Mouse (Mus musculus) left cerebral cortex, adult 2 months (tissue): ENCODE results near the gene Cadm3. TPM values are rescaled to one million over a fixed set of nuclear protein-coding genes. Genes with fewer than 3 reads are reported as not detected.

Experiments used
- DNase-seq, 2 experiments: peaks; one replicate each; pipeline ENCODE4 v3.0.0; 2021 to 2022; ENCODE audit warnings: low spot score in 2 of 2, mixed read lengths in 1 of 2; ENCODE audit errors: extremely low spot score in 1 of 2
- H3K27ac ChIP-seq: fragments of 200-600 bp; 2 replicates; pipeline ENCODE4 v1.8.1; 2022
- H3K4me3 ChIP-seq: fragments of 200-600 bp; 2 replicates; pipeline ENCODE4 v1.8.1; 2022
- CTCF ChIP-seq: fragments of 200-600 bp; IDR thresholded peaks from 2 replicates; pipeline ENCODE4 v1.8.1; 2022; ENCODE audit warnings: antibody characterized with exemption, mild to moderate bottlenecking, moderate library complexity
- intact Hi-C: fragments of 180-260 bp; cut with DNase I; formaldehyde crosslinking; loops from one replicate; pipeline ENCODE4 v1.15.1; 2025
- total RNA-seq, 2 experiments: library from RNA; stranded (reverse); gene quantifications; 2 replicates each; pipeline ENCODE4 v1.2.3; 2021

Gene Cadm3
- total RNA-seq, 2 experiments from 2014 or later, result 437 to 438 TPM

GRCm38 (mm10) chr1:173356699-173357098, 10.8 kb downstream of the Cadm3 start:
- no peak overlapping the region for H3K4me3 ChIP-seq
- intact Hi-C loops, result loop anchor here (1.0 kb wide), 2 partner anchors 11 to 19 kb away; partner anchors contain the start of gene Cadm3
- no peak overlapping the region for H3K27ac ChIP-seq
- no peak for DNase-seq
- TF ChIP-seq CTCF, result peak; percentile 21; the same call in 1 of the 2 replicates

DNA sequence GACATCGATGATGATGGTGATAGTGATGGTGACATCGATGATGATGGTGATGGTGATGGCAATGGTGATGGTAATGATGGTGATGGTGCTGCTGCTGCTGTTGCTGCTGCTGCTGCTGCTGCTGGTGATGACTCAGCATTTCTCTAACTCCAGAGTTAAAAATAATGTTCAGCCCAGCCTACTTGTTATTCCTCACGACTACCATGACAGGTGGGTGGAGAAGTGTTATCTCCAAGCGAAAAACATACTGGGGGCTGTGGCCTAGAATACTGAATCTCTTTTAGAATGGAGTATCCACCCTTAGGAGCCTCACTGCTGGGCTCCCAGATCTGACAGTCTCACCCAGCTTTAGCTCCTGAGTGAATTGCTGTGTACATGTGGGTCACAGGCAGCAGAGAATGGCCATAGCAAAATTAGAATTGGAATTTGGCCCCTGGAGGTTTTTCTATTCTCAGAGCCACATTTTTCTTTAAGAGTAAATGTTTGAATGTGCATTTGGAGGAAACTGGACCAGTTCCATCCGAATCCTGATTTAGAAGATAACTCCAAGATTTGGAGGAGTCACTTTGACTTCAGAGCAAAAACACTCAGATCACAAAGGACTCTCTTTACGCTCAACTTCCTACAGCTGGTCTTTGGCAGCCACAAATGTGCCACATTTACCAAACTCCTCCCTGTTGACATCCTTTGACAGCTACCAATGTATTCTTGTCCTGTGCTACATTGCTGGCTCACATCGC, 12.2 kb downstream of the Cadm3 start:
- Histone ChIP-seq H3K27ac (peak overlapping the region; percentile 37), H3K4me3 (no peak overlapping the region)
- peak in 1 of 2 experiments; percentile 29 for DNase-seq
- intact Hi-C loops, result loop anchor here (2.0 kb wide), 1 partner anchor 14 kb away; no protein-coding TSS in a partner anchor
- no peak for TF ChIP-seq CTCF

DNA sequence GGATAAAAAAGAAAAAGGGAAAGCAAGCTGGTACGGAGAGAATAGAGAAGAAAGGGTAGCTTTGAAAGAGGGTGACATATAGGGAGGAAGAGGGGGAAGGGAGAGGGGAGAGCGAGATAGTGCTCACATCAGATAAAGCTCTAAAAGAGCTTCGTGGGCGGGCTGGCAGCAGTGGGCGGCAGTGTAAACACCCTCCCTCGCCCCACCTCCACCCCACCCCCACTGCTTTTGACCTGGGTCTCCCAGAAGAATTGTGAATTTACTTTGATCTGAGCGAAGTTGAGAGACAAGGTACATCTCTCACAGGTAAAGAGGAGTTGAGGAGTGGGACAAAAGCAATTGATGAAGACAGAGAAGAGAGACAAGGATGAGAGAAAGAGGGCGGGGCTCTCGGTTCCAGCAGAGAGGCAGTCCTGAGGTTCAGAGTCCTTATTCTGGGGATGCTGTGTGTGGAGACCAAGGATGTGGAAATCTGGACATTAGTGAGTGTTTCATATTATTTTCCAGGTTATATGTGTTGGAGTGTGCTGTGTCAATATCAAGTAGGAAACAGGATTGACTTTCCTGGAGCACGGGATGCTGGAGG, 17.0 kb downstream of the Cadm3 start, which contains the start of gene Aim2:
Gene Aim2, plus strand, starts transcription at position 508 of the 586 bp plus-strand sequence.
- TF ChIP-seq CTCF, result no peak
- DNase-seq, result no peak
- intact Hi-C loops, result no loop called here
- Histone ChIP-seq H3K4me3 (no peak within 1 kb of the TSS), H3K27ac (no peak within 1 kb of the TSS)

GRCm38 (mm10) chr1:173349946-173350345, 17.5 kb downstream of the Cadm3 start:
- intact Hi-C loops, result no loop called here
- Histone ChIP-seq H3K4me3 (no peak overlapping the region), H3K27ac (no peak overlapping the region)
- DNase-seq, result no peak
- no peak for TF ChIP-seq CTCF

DNA sequence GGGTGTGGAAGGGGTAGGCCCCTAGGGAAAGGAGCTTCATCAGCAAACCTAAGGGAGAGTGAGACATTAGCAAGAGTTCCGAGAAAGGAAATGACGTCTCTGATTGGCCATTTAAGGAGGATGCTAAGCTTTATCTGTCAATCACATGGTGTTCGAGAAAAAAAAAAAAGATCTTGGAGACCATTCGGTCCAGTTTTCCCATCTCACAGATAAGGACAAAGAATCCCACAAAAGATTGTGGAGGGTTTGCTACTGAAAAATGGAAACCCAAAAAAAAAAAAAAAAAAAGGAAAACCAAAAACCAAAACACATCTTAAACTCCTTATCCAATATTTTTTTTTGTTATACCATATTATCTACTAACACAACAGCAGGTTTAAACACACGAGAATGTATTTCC, 18.3 kb downstream of the Cadm3 start:
- Histone ChIP-seq H3K4me3 (no peak overlapping the region), H3K27ac (no peak overlapping the region)
- no peak for TF ChIP-seq CTCF
- DNase-seq, result no peak
- intact Hi-C loops, result no loop called here

DNA sequence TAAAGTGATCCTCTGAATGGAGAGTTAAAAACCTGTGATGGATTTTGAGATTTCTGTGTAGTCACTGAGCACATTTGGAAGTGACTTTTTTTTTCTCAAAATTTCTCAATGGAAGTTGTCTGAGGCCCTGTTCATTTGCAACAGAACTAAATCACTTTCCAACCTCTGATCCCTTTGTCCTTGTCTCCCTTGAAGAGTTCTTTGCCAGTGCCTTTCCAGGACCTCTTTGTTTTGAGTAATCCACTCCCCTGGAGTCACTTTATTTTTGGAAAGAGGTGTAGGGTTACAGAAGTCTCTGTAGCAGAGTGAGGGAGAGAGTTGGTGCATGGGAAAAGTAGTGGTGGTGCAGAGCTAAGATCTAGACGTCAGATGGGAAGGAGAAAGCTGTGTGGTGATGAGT, 19.0 kb downstream of the Cadm3 start:
- Histone ChIP-seq H3K27ac (no peak overlapping the region), H3K4me3 (no peak overlapping the region)
- intact Hi-C loops, result no loop called here
- no peak for DNase-seq
- no peak for TF ChIP-seq CTCF

DNA sequence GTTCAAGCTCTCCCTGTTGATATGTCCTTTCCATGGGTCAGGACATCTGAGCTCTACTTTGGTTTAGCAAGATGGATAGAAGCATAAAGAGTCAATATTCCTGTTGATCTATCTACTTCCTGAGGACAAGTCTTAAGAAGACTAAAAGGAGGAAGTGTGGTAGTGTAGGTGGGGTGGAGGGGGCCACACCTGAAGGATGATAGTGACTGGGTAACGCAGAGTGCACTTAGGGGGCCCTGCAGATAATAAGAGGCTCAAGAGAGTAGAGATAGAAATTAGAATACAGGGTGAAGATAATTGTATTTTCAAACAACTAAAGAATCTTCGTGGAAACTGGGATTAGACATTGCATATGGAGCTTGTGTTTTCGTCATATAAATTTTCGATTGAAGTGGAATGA, 22.4 kb downstream of the Cadm3 start:
- DNase-seq, result no peak
- Histone ChIP-seq H3K27ac (no peak overlapping the region), H3K4me3 (no peak overlapping the region)
- intact Hi-C loops, result no loop called here
- no peak for TF ChIP-seq CTCF

- no peak for TF ChIP-seq CTCF
- intact Hi-C loops, result no loop called here
- no peak overlapping the region for H3K4me3 ChIP-seq
- no peak overlapping the region for H3K27ac ChIP-seq
- DNase-seq, result no peak
Observed at GRCm38 (mm10) chr1:173343934-173344333, 23.6 kb downstream of the Cadm3 start.

GRCm38 (mm10) chr1:173342425-173342824, 25.1 kb downstream of the Cadm3 start:
- no peak for TF ChIP-seq CTCF
- Histone ChIP-seq H3K27ac (no peak overlapping the region), H3K4me3 (no peak overlapping the region)
- no peak for DNase-seq
- intact Hi-C loops, result no loop called here

- peak; percentile 49 to 70 for DNase-seq
- peak; percentile 95 for TF ChIP-seq CTCF
- intact Hi-C loops, result loop anchor here (1.0 to 2.0 kb wide), 2 partner anchors 38 to 59 kb away; no protein-coding TSS in a partner anchor
- Histone ChIP-seq H3K4me3 (no peak overlapping the region), H3K27ac (no peak overlapping the region)
Observed at GRCm38 (mm10) chr1:173339543-173339942, 28.0 kb downstream of the Cadm3 start.

DNA sequence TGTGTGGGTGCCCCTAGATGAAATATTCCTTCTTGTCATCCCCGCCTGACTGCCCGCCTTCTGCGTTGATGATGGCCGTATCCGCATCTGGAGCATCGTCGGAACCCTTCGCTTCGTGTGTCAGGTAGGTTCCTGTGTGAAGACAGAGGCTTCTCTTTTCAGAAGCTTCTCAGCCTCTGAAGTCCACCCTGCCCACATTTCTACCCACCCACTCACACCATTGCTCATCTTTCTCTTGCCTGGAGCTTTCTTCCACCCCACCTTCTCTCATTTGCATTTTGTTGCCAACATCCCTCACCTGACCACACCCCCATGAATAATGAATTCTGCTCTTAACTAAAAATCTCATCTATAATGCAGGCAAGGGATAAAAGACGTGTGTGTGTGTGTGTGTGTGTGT, 30.5 kb downstream of the Cadm3 start:
- Histone ChIP-seq H3K27ac (peak overlapping the region; percentile 66; the same call in 1 of the 2 replicates), H3K4me3 (no peak overlapping the region)
- no peak for TF ChIP-seq CTCF
- intact Hi-C loops, result loop anchor here (1.0 kb wide), 2 partner anchors 20 to 30 kb away; partner anchors contain the start of gene Cadm3
- peak; percentile 47 to 49 for DNase-seq

DNA sequence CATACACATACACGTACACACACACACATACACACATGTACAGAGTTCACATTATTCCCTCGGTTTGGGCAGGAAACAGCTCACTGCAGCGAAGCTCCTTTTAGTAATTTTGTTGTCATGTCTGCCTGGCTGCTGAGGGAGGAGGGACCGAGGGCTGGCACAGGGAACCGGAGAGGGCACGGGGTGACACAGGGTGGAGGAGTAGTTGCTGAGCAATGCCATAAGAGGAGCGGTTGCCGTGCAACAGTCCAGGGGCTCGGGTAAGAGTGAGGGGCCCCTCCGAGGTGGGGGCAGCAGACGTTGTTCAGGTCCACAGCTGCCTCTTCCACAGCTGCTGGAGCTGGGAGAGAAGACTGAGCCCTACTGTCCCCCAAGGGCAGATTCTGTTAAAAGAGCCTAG, 31.6 kb downstream of the Cadm3 start:
- Histone ChIP-seq H3K27ac (peak overlapping the region; percentile 66), H3K4me3 (no peak overlapping the region)
- no peak for DNase-seq
- no peak for TF ChIP-seq CTCF
- intact Hi-C loops, result no loop called here
